ENCODE assay signal across 8 mouse cellular contexts in genomic region chr11:87126824-87127816, GRCm38 (mm10). TPM values are rescaled to one million over a fixed set of nuclear protein-coding genes. Genes with fewer than 3 reads are reported as not detected.
A peak's percentile ranks its signal among the peaks of the same experiment; 100 is the strongest.
DNase-seq lines count a peak whose midpoint lies in the region; ATAC-seq lines count a peak whose summit lies in the region.

TSS of gene Trim37 (plus strand) at chr11:87127077.

- ATAC-seq in CD4-positive, CD25-positive, alpha-beta regulatory T cell, adult 4 months = peak; percentile 88
- peak; percentile 89 for ATAC-seq in heart, embryonic 14.5 days (ENCODE audit: insufficient number of reproducible peaks, insufficient read depth, low FRiP score, low read depth)
- ATAC-seq in liver, embryonic 13.5 days (ENCODE audit: low read depth) = peak; percentile 92
- peak; percentile 96 for ATAC-seq in stomach, embryonic 16.5 days (ENCODE audit: insufficient read depth, low FRiP score)

- under 1% methylated on average over 99 of the region's 105 CpGs for WGBS in heart, embryonic 14.5 days
- WGBS in liver, embryonic 13.5 days (ENCODE audit: insufficient replicate concordance) = under 1% methylated on average over 103 of the region's 105 CpGs
- under 1% methylated on average over 96 of the region's 105 CpGs for WGBS in stomach, embryonic 16.5 days

- H3K4me1 ChIP-seq in heart, embryonic 14.5 days (ENCODE audit: control insufficient read depth in 2 of 2, insufficient read depth in 2 of 2, low read length in 2 of 2) = peaks cover 4 to 11% of the 10 kb centered on the region in 2 experiments; a peak in 1 of 4 replicates
- H3K4me1 ChIP-seq in liver, embryonic 13.5 days (replicated peaks) = peaks cover 29% of the 10 kb centered on the region
- H3K4me1 ChIP-seq in stomach, embryonic 16.5 days (ENCODE audit: control insufficient read depth, insufficient read depth, low read length) = peaks cover 3% of the 10 kb centered on the region

- peak; percentile 89 for DNase-seq in c-Kit-negative CD71-positive TER-119-positive erythroid progenitor cells, embryonic 14.5 days (ENCODE audit: low read depth, low spot score)
- DNase-seq in fibroblast of lung, adult 2 months (ENCODE audit: low read depth) = peak; percentile 79
- peak; percentile 90 for DNase-seq in kidney, postnatal 14 days
- peak; percentile 85 for DNase-seq in liver, embryonic 13.5 days
- peak; percentile 92 for DNase-seq in neural tube, embryonic 10.5 days (ENCODE audit: extremely low spot score, low spot score)

- H3K9me3 ChIP-seq in heart, embryonic 14.5 days (ENCODE audit: control insufficient read depth, low read length) = no peaks in the 10 kb centered on the region
- no peaks in the 10 kb centered on the region for H3K9me3 ChIP-seq in liver, embryonic 13.5 days (replicated peaks)
- H3K9me3 ChIP-seq in stomach, embryonic 16.5 days (replicated peaks; ENCODE audit: control insufficient read depth, low read length) = no peaks in the 10 kb centered on the region

- peak within 1 kb of the TSS; percentile 86 to 87 for H3K27ac ChIP-seq in heart, embryonic 14.5 days (replicated peaks in 1 of 2; ENCODE audit: control insufficient read depth in 1 of 2, insufficient read depth in 1 of 2, low read depth in 2 of 2, low read length in 2 of 2)
- H3K27ac ChIP-seq in liver, embryonic 13.5 days = peak within 1 kb of the TSS; percentile 97
- H3K27ac ChIP-seq in stomach, embryonic 16.5 days (ENCODE audit: low read length) = peak within 1 kb of the TSS; percentile 86

- peak within 1 kb of the TSS; percentile 89 for H3K9ac ChIP-seq in heart, embryonic 14.5 days (ENCODE audit: low read length)
- peak within 1 kb of the TSS; percentile 97 for H3K9ac ChIP-seq in liver, embryonic 13.5 days
- H3K9ac ChIP-seq in stomach, embryonic 16.5 days (ENCODE audit: low read length) = peak within 1 kb of the TSS; percentile 86

- H3K27me3 ChIP-seq in heart, embryonic 14.5 days (ENCODE audit: control insufficient read depth, insufficient read depth, low read length) = no peaks in the 10 kb centered on the region
- H3K27me3 ChIP-seq in liver, embryonic 13.5 days = no peaks in the 10 kb centered on the region
- no peaks in the 10 kb centered on the region for H3K27me3 ChIP-seq in stomach, embryonic 16.5 days (ENCODE audit: control insufficient read depth, insufficient read depth, low read length)

- peaks cover 45% of the 10 kb centered on the region for H3K36me3 ChIP-seq in heart, embryonic 14.5 days (ENCODE audit: control insufficient read depth, insufficient read depth, low read length)
- H3K36me3 ChIP-seq in liver, embryonic 13.5 days = peaks cover 38% of the 10 kb centered on the region
- H3K36me3 ChIP-seq in stomach, embryonic 16.5 days (ENCODE audit: control insufficient read depth, insufficient read depth, low read length) = 0 out of 2 replicates have a peak, but pooled peaks cover 3% of the 10 kb centered on the region

- peak within 1 kb of the TSS; percentile 91 to 96 for H3K4me3 ChIP-seq in heart, embryonic 14.5 days (ENCODE audit: control insufficient read depth in 1 of 2, insufficient read depth in 1 of 2, low read depth in 1 of 2, low read length in 2 of 2)
- peak within 1 kb of the TSS; percentile 99 for H3K4me3 ChIP-seq in liver, embryonic 13.5 days (replicated peaks)
- peak within 1 kb of the TSS; percentile 89 for H3K4me3 ChIP-seq in stomach, embryonic 16.5 days (replicated peaks; ENCODE audit: low read length)

- peak within 1 kb of the TSS; percentile 79 for H3K4me2 ChIP-seq in heart, embryonic 14.5 days (ENCODE audit: low read length)
- H3K4me2 ChIP-seq in liver, embryonic 13.5 days = peak within 1 kb of the TSS; percentile 89
- peak within 1 kb of the TSS; percentile 57 for H3K4me2 ChIP-seq in stomach, embryonic 16.5 days (ENCODE audit: low read depth, low read length)

RNA-seq across cellular contexts. Expression of gene Trim37, which starts in this region (rescaled TPM):
- polyA plus RNA-seq in CD4-positive, CD25-positive, alpha-beta regulatory T cell, adult 4 months (2017; shearing (Covaris generic)) = 1 to 10 TPM; 5.6 to 7.2 TPM
- polyA plus RNA-seq in heart, embryonic 14.5 days (2014; fragmentation: Nextera tagmentation; extraction: Ambion mirVana) = 18.5 and 21.3 TPM in 2 replicates
- 22.4 and 26.3 TPM in 2 replicates for polyA plus RNA-seq in liver, embryonic 13.5 days (2015; fragmentation: Nextera tagmentation; extraction: Ambion mirVana)
- polyA plus RNA-seq in stomach, embryonic 16.5 days (2015; fragmentation: Nextera tagmentation; extraction: Ambion mirVana) = 21.0 and 22.7 TPM in 2 replicates

Comparison
In these comparisons a context has a peak if more than half of its experiments do, and no peak if none do; other contexts are left out.
1. Peak in every context shown above with its lines: DNase-seq, ATAC-seq, H3K4me3 ChIP-seq and H3K27ac ChIP-seq.